In the genomic region with DNA sequence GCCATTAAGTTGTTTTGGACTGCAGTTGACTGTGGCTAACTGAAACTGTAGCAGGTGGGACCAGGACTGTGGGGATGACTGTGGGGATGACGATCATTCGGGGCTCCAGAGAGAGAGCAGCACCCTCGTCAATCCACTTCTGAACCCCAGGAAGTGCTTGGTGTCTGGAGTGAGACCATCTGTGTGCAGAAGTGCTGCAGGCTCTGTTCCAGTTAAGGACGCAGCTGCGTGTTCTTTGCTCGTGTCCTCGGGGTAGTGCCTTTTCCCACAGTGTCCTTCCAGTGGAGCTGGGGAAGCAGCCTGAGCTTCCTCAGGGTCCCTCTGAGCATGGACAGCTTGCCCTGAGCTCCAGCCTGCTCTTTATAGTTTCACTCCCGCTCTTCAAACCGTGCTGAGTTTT, we compare ENCODE assay signal across 9 mouse cellular contexts. TPM values are rescaled to one million over a fixed set of nuclear protein-coding genes. Genes with fewer than 3 reads are reported as not detected.
DNase-seq lines count a peak whose midpoint lies in the region; ATAC-seq and TF ChIP-seq lines count a peak whose summit lies in the region.
"Had no signal": no experiment of that assay in that cellular context is flagged by ENCODE, and none has a peak within 500 bp of the region (broad histone marks: within the 10 kb centered on the region; RNA-seq: fewer than 3 reads in every experiment).

No protein-coding gene starts in this region.

- H3K4me1 ChIP-seq in heart, embryonic 16.5 days (ENCODE audit: control insufficient read depth, insufficient read depth, low read length), result peaks cover 57% of the 10 kb centered on the region
- H3K4me1 ChIP-seq in liver, embryonic 14.5 days (replicated peaks; ENCODE audit: control insufficient read depth in 2 of 2, insufficient read depth in 2 of 2, low read length in 1 of 2), result peaks cover 48 to 66% of the 10 kb centered on the region in 2 experiments

- no peaks in the 10 kb centered on the region for H3K9me3 ChIP-seq in heart, embryonic 16.5 days (replicated peaks; ENCODE audit: control insufficient read depth, low read length)
- H3K9me3 ChIP-seq in liver, embryonic 14.5 days (ENCODE audit: control insufficient read depth, low read length), result no peaks in the 10 kb centered on the region

- no peak for ATAC-seq in heart, embryonic 16.5 days (replicated peaks; ENCODE audit: extremely low read depth, insufficient read depth, low FRiP score)
- ATAC-seq in liver, embryonic 14.5 days (ENCODE audit: insufficient read depth), result no peak

- no peak for TF ChIP-seq CTCF in liver, embryonic 14.5 days (IDR thresholded peaks at IDR 0.05; ENCODE audit: low read depth)

- peak overlapping the region; percentile 89 for H3K27ac ChIP-seq in heart, embryonic 16.5 days (ENCODE audit: low read length)
- peak overlapping the region; percentile 75 for H3K27ac ChIP-seq in liver, embryonic 14.5 days

- TF ChIP-seq EP300 in liver, embryonic 14.5 days (IDR thresholded peaks at IDR 0.05; ENCODE audit: low read depth), result no peak

- H3K27me3 ChIP-seq in heart, embryonic 16.5 days (ENCODE audit: control insufficient read depth, insufficient read depth, low read length), result no peaks in the 10 kb centered on the region
- no peaks in the 10 kb centered on the region for H3K27me3 ChIP-seq in liver, embryonic 14.5 days (ENCODE audit: control insufficient read depth, insufficient read depth, low read length)

- peak overlapping the region; percentile 67 for H3K9ac ChIP-seq in heart, embryonic 16.5 days (ENCODE audit: low read length)
- peak overlapping the region; percentile 49 for H3K9ac ChIP-seq in liver, embryonic 14.5 days (replicated peaks)

- H3K36me3 ChIP-seq in heart, embryonic 16.5 days (ENCODE audit: control insufficient read depth, insufficient read depth), result no peaks in the 10 kb centered on the region
- H3K36me3 ChIP-seq in liver, embryonic 14.5 days (replicated peaks; ENCODE audit: control insufficient read depth, insufficient read depth, low read depth), result no peaks in the 10 kb centered on the region

- DNase-seq in retina, postnatal 1 day, result peak; percentile 62
- no peak for DNase-seq in retina, embryonic 14.5 days (ENCODE audit: low spot score)
- DNase-seq in liver, embryonic 14.5 days (ENCODE audit: low read depth in 3 of 3, low spot score in 3 of 3), result no peak
- peak; percentile 66 for DNase-seq in thymus, postnatal 4 days
- DNase-seq in cerebellum, adult 8-10 months, result no peak
- no peak for DNase-seq in layer of hippocampus, postnatal 25 days (ENCODE audit: extremely low spot score in 1 of 2, low spot score in 1 of 2)

- peak overlapping the region; percentile 13; the same call in 1 of the 2 replicates for H3K4me2 ChIP-seq in heart, embryonic 16.5 days (ENCODE audit: low read depth, low read length)
- peak overlapping the region; percentile 43 for H3K4me2 ChIP-seq in liver, embryonic 14.5 days (ENCODE audit: low read depth)

- 13% methylated on average over 9 of the region's 9 CpGs for WGBS in heart, embryonic 16.5 days
- 14% methylated on average over 9 of the region's 9 CpGs for WGBS in liver, embryonic 14.5 days (ENCODE audit: insufficient replicate concordance)

- H3K4me3 ChIP-seq in heart, embryonic 16.5 days (ENCODE audit: low read length), result no peak overlapping the region
- H3K4me3 ChIP-seq in liver, embryonic 14.5 days (ENCODE audit: insufficient read depth in 1 of 2, low read depth in 2 of 2, low read length in 2 of 2), result no peak overlapping the region

RNA-seq across cellular contexts. Expression of gene Gm10277, which starts 2.7 kb away (rescaled TPM):
- polyA plus RNA-seq in heart, embryonic 16.5 days (2015; fragmentation: Nextera tagmentation; extraction: Ambion mirVana), result 1.2 and 1.3 TPM in 2 replicates
- not detected in 2 replicates for polyA plus RNA-seq in liver, embryonic 14.5 days (2012; rRNA removed)
- polyA plus RNA-seq in liver, embryonic 14.5 days (2014; fragmentation: Nextera tagmentation; extraction: Ambion mirVana), result 0.11 and 0.18 TPM in 2 replicates
- not detected for total RNA-seq in layer of hippocampus, postnatal 25 days (2021)
- total RNA-seq: adrenal gland, adult 18-20 months; hematopoietic stem cell, adult 5-6 weeks had no signal

RNA-seq across cellular contexts. Expression of gene Myo18a, which starts 27.2 kb away (rescaled TPM):
- 104 and 122 TPM in 2 replicates for polyA plus RNA-seq in heart, embryonic 16.5 days (2015; fragmentation: Nextera tagmentation; extraction: Ambion mirVana)
- 10.6 and 15.4 TPM in 2 replicates for polyA plus RNA-seq in liver, embryonic 14.5 days (2012; rRNA removed)
- 13.5 and 14.3 TPM in 2 replicates for polyA plus RNA-seq in liver, embryonic 14.5 days (2014; fragmentation: Nextera tagmentation; extraction: Ambion mirVana)
- 100 to 1,000 TPM; 136 to 158 TPM for total RNA-seq in layer of hippocampus, postnatal 25 days (2021)

Comparison
In these comparisons a context has a peak if more than half of its experiments do, and no peak if none do; other contexts are left out.
1. DNase-seq: peak in retina, postnatal 1 day (single experiment) and thymus, postnatal 4 days (single experiment); none in retina, embryonic 14.5 days (single experiment), liver, embryonic 14.5 days (0 of 3), cerebellum, adult 8-10 months (single experiment) and layer of hippocampus, postnatal 25 days (0 of 2).